Mouse (Mus musculus): ENCODE measurements around the gene 5430402E10Rik. TPM values are rescaled to one million over a fixed set of nuclear protein-coding genes. Genes with fewer than 3 reads are reported as not detected.

Gene 5430402E10Rik
- not detected for polyA plus RNA-seq (2012; fragmentation: generic; extraction: Trizol)

GRCm38 (mm10) chrX:77924962-77925361 is at the start of gene 5430402E10Rik:
5430402E10Rik (minus strand) TSS chrX:77925062.

Other genes with a start within 250 kb of the 5430402E10Rik start
- gene Prkx, start 128.8 kb downstream of the 5430402E10Rik start, polyA plus RNA-seq (2012; fragmentation: generic; extraction: Trizol), result 1 to 10 TPM in 1 of 2 experiments, under 1 TPM in 1; 0.69 to 3.4 TPM
- gene Pbsn, start 71.4 kb downstream of the 5430402E10Rik start, polyA plus RNA-seq (2012; fragmentation: generic; extraction: Trizol), result not detected
- not detected for gene Gm14744, start 60.3 kb downstream of the 5430402E10Rik start, polyA plus RNA-seq (2012; fragmentation: generic; extraction: Trizol)
- gene Obp1a, start 166.3 kb upstream of the 5430402E10Rik start, polyA plus RNA-seq (2012; fragmentation: generic; extraction: Trizol), result not detected
- gene Gm5938, start 200.4 kb upstream of the 5430402E10Rik start, polyA plus RNA-seq (2012; fragmentation: generic; extraction: Trizol), result not detected